Mouse (Mus musculus) kidney, postnatal 0 days (tissue): ENCODE results near the gene Sult2b1. TPM values are rescaled to one million over a fixed set of nuclear protein-coding genes. Genes with fewer than 3 reads are reported as not detected.

Experiments used
- ATAC-seq: fragments of 200-750 bp; cut with Nextera tagmentation; replicated peaks from 2 replicates; pipeline ENCODE4 v1.8.0; 2017; ENCODE audit warnings: low read depth, moderate number of reproducible peaks, moderate TSS enrichment, moderate library complexity; ENCODE audit not compliant: low FRiP score
- DNase-seq: peaks from one replicate; pipeline ENCODE4 v3.0.0-alpha.2; 2016; ENCODE audit warnings: low spot score
- H3K27ac ChIP-seq: fragments of 300-500 bp; sonication (generic); 2 replicates; pipeline ENCODE4 v1.5.1; 2014; ENCODE audit warnings: mild to moderate bottlenecking
- H3K27me3 ChIP-seq: fragments of 300-500 bp; sonication (generic); 2 replicates; pipeline ENCODE4 v1.6.1; 2014; ENCODE audit warnings: low read length, mixed read lengths; ENCODE audit not compliant: insufficient read depth
- H3K36me3 ChIP-seq: fragments of 300-500 bp; sonication (generic); 2 replicates; pipeline ENCODE4 v1.6.1; 2014; ENCODE audit warnings: low read length, mixed read lengths; ENCODE audit not compliant: insufficient read depth
- H3K4me1 ChIP-seq: fragments of 300-500 bp; sonication (generic); replicated peaks from 2 replicates; pipeline ENCODE4 v1.6.1; 2014; ENCODE audit warnings: antibody characterized with exemption, low read length, mixed read lengths; ENCODE audit not compliant: insufficient read depth
- H3K4me2 ChIP-seq: fragments of 300-500 bp; sonication (generic); 2 replicates; pipeline ENCODE4 v1.6.1; 2014; ENCODE audit warnings: mild to moderate bottlenecking, low read length, moderate library complexity, mixed read lengths
- H3K4me3 ChIP-seq: fragments of 300-500 bp; sonication (generic); replicated peaks from 2 replicates; pipeline ENCODE4 v1.5.1; 2014; ENCODE audit warnings: low read depth, low read length
- H3K9ac ChIP-seq: fragments of 300-500 bp; sonication (generic); 2 replicates; pipeline ENCODE4 v1.6.1; 2014; ENCODE audit warnings: low read depth, low read length
- H3K9me3 ChIP-seq: fragments of 300-500 bp; sonication (generic); replicated peaks from 2 replicates; pipeline ENCODE4 v1.6.1; 2016; ENCODE audit warnings: low read length, inconsistent platforms, mixed read lengths
- CTCF ChIP-seq: IDR thresholded peaks from 2 replicates; pipeline ENCODE4 v1.5.1; 2016; ENCODE audit warnings: antibody characterized with exemption, low read depth, mild to moderate bottlenecking, moderate library complexity
- WGBS: fragments of 180-500 bp; shearing (Covaris S2); extraction: QIAGEN DNeasy Blood & Tissue Kit; methylation state at CpG from one replicate; pipeline ENCODE4 v1.1.7; 2014; 5-methylcytosine and 5-hydroxymethylcytosine counted together
- polyA plus RNA-seq: library from polyadenylated mRNA; unstranded; fragments of >200 nt; fragmentation: Nextera tagmentation; extraction: Ambion mirVana; gene quantifications from 2 replicates; pipeline ENCODE4 v1.2.1, GENCODE M21; 2015

The Sult2b1 gene
- polyA plus RNA-seq, 1 experiment from 2014 or later, result 3.9 TPM

DNA sequence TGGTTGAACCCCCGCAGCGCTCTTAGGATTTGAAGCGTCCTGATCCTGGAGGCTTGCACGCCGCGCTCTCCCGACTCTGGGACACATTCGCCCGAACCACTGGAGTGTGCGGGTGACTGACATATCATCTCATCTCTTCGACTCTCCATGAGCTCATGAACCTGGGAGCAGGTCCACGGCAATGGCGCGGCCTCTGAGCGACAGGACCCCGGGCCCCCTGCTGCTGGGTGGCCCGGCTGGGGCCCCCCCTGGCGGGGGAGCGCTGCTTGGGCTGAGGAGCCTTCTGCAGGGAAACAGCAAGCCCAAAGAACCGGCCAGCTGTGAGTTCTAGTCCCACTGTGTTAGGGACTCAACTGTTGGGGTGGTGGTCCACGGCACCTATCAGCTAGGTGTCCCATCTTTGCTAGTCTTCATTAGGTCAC, 79.0 kb downstream of the Sult2b1 start:
- peak overlapping the region; percentile 63 for H3K4me3 ChIP-seq
- peaks cover 1% of the 10 kb centered on the region; the same call in 1 of the 2 replicates for H3K27me3 ChIP-seq
- 1% methylated on average over 21 of the region's 21 CpGs for WGBS
- H3K36me3 ChIP-seq, result 0 out of 2 replicates have a peak, but pooled peaks cover 8% of the 10 kb centered on the region
- no peaks in the 10 kb centered on the region for H3K9me3 ChIP-seq
- H3K4me2 ChIP-seq, result peak overlapping the region; percentile 93
- H3K4me1 ChIP-seq, result peaks cover 20% of the 10 kb centered on the region
- DNase-seq (no peak), ATAC-seq (no peak)
- TF ChIP-seq CTCF, result no peak
- peak overlapping the region; percentile 85 for H3K27ac ChIP-seq
- H3K9ac ChIP-seq, result peak overlapping the region; percentile 87

DNA sequence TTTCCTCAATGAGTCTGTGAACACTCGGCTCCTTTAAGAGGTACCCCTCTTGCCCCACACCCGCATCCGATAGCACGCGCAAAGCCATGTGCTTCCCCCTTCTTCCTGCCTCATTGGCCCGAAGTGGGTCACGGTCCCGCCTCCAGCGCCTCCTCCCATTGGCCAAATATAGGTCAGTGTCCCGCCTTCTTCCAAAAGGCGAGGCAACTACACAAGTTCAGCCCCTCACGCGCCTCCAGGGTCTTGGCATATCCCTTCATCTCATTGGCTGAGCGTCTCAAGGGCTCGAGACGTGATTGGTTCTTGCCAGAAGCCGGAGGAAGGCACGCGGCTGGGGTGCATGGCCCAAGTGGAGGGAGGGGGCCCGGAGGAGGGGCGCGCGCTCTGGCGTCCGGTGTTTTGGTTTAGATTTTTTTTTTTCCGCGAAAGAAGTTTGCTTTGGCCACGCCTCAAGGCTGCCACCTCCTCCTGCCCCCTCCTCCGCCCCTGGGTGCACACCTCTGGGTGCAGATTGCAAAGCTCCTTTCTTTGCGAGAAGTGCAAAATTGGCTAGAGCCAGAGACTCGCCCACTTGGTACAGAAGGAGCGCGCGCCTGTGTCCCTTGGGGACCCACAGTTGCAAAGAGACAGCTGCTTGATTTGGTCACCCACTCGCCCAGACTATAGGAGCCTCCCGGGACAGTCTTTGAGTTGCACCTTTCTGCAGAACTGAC, 79.6 kb downstream of the Sult2b1 start, which contains the start of gene Dbp:
TSS of gene Dbp (plus strand) at position 359 of the 713 bp plus-strand sequence.
- H3K4me1 ChIP-seq, result peaks cover 25% of the 10 kb centered on the region
- under 1% methylated on average over 36 of the region's 36 CpGs for WGBS
- peak; percentile 78 for ATAC-seq
- TF ChIP-seq CTCF, result peak; percentile 16; the same call in 1 of the 2 replicates
- no peaks in the 10 kb centered on the region for H3K9me3 ChIP-seq
- H3K36me3 ChIP-seq, result 0 out of 2 replicates have a peak, but pooled peaks cover 3% of the 10 kb centered on the region
- H3K4me2 ChIP-seq, result peak within 1 kb of the TSS; percentile 93
- H3K27ac ChIP-seq, result peak within 1 kb of the TSS; percentile 85
- peak within 1 kb of the TSS; percentile 63 for H3K4me3 ChIP-seq
- peaks cover 6% of the 10 kb centered on the region; the same call in 1 of the 2 replicates for H3K27me3 ChIP-seq
- DNase-seq, result peak; percentile 99
- peak within 1 kb of the TSS; percentile 87 for H3K9ac ChIP-seq

DNA sequence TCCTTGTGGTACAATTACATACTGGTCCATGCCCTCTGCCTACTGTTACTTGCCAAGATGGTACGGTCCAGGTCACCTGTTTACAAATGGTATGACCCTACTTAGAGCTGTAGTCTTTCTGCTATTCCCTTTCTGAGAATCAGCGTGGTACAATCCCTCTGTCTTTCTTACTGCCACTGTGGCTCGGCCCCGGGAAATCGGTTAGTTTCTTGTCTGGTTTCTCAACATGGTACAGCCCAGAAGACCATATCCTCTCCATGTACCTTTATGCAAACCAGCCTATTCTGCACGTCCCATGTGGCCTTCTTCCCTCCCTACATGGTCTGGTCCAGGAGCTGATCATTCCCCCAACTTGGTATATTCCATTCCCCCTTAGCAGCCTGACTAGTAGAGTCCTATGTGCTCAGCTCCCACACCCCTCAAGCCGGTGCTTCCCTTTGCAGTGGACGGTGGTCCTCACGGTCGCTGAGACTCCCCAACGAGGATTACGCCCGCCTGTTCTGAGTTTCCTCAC, 80.4 kb downstream of the Sult2b1 start:
- Histone ChIP-seq H3K36me3 (no peaks in the 10 kb centered on the region), H3K4me1 (peaks cover 25% of the 10 kb centered on the region), H3K27me3 (peaks cover 11% of the 10 kb centered on the region; the same call in 1 of the 2 replicates), H3K27ac (peak overlapping the region; percentile 85), H3K9ac (peak overlapping the region; percentile 53; the same call in 1 of the 2 replicates), H3K4me3 (peak overlapping the region; percentile 21), H3K4me2 (peak overlapping the region; percentile 93), H3K9me3 (no peaks in the 10 kb centered on the region)
- TF ChIP-seq CTCF, result no peak
- ATAC-seq, result peak; percentile 40
- peak; percentile 94 for DNase-seq
- under 1% methylated on average over 13 of the region's 13 CpGs for WGBS

DNA sequence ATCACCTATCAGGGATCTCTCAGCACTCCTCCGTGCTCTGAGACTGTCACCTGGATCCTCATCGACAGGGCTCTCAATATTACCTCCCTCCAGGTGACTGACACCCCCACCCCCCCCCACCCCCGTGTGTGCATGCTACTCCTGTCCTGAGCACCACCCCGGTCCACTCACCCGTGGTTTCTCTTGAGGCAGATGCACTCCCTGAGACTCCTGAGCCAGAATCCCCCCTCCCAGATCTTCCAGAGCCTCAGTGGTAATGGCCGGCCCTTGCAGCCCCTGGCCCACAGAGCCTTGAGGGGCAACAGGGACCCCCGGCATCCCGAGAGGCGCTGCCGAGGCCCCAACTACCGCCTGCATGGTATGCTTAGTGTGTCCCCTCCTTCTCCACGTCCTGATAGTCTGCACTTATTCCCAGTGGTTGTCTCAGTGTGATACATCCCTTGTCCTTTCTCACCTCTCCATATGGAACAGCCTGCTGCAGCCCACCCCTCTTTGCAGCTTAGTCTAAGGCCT, 80.9 kb downstream of the Sult2b1 start:
- Histone ChIP-seq H3K4me2 (peak overlapping the region; percentile 93), H3K36me3 (no peaks in the 10 kb centered on the region), H3K27me3 (peaks cover 12% of the 10 kb centered on the region; the same call in 1 of the 2 replicates), H3K4me3 (0 out of 2 replicates have a peak overlapping the region, but pooled peaks have one; percentile 21), H3K27ac (peak overlapping the region; percentile 85), H3K9ac (0 out of 2 replicates have a peak overlapping the region, but pooled peaks have one; percentile 53), H3K9me3 (no peaks in the 10 kb centered on the region), H3K4me1 (peaks cover 22% of the 10 kb centered on the region)
- no peak for TF ChIP-seq CTCF
- ATAC-seq (no peak), DNase-seq (no peak)
- WGBS, result 48% methylated on average over 12 of the region's 12 CpGs

DNA sequence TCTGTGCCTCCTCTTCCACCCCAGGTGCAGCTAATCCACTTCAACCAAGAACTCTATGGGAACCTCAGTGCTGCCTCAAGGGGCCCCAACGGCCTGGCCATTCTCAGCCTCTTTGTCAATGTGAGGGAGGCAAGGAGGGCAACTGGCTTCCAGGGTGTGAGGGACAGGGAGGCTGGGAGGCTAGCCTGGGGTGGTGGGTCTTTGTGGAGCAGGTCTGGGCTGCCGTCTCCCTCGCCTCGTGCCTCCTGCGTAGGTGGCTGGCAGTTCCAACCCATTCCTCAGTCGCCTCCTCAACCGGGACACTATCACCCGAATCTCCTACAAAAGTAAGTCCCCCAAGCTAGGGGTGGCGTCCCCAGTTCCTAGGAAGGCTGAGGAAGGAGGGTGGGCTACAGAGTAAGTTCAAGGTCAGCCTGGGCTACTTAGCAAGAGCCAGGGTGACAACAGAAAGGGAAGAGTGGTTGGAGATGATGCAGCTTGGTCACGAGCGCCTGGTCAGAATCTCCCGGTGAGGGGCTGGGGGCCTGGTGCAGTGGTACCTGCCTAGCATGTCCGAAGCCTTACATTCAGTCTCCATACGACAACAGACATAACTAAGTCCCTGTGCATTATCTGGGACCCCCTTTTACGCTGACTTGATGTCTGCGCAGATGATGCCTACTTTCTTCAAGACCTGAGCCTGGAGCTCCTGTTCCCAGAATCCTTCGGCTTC, 81.5 kb downstream of the Sult2b1 start:
- Histone ChIP-seq H3K9me3 (no peaks in the 10 kb centered on the region), H3K27me3 (peaks cover 16% of the 10 kb centered on the region), H3K4me3 (no peak overlapping the region), H3K9ac (no peak overlapping the region), H3K36me3 (no peaks in the 10 kb centered on the region), H3K27ac (no peak overlapping the region), H3K4me2 (no peak overlapping the region), H3K4me1 (peaks cover 16% of the 10 kb centered on the region)
- no peak for DNase-seq
- TF ChIP-seq CTCF, result no peak
- 88% methylated on average over 17 of the region's 17 CpGs for WGBS
- no peak for ATAC-seq

DNA sequence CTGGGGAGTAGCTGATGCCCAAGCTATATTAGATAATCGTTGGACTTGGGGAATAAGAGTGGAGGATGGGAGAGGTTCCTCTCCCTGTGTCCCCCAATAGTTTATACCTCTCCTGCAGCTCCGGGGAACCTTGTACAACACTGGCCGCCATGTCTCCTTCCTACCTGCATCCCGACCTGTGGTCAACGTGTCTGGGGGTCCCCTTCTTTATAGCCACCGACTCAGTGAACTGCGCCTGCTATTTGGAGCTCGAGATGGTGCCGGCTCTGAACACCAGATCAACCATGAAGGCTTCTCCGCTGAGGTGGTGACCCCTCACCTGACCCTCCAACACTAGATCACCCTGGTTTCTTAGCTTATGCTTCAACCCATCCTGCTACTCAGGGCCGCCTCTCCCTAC, 82.2 kb downstream of the Sult2b1 start:
- peaks cover 13% of the 10 kb centered on the region for H3K4me1 ChIP-seq
- ATAC-seq, result no peak

More for the DNA sequence above, 82.2 kb downstream of the Sult2b1 start:
- no peak overlapping the region for H3K9ac ChIP-seq
- no peak overlapping the region for H3K4me3 ChIP-seq
- no peaks in the 10 kb centered on the region for H3K9me3 ChIP-seq
- no peak overlapping the region for H3K27ac ChIP-seq
- no peaks in the 10 kb centered on the region for H3K36me3 ChIP-seq
- DNase-seq, result no peak
- TF ChIP-seq CTCF, result no peak
- H3K27me3 ChIP-seq, result peaks cover 16% of the 10 kb centered on the region
- H3K4me2 ChIP-seq, result no peak overlapping the region
- WGBS, result 89% methylated on average over 11 of the region's 11 CpGs
